Mouse (Mus musculus): ENCODE data around the gene Rtf2. TPM values are rescaled to one million over a fixed set of nuclear protein-coding genes. Genes with fewer than 3 reads are reported as not detected.

Gene Rtf2
- polyA plus RNA-seq, 1 experiment, result 40.9 TPM

- Histone ChIP-seq H3K4me3 (ENCODE audit: insufficient read depth, low read length) (no peak within 1 kb of the TSS), H3K27ac (ENCODE audit: insufficient read depth, low read length) (no peak within 1 kb of the TSS), H3K4me1 (ENCODE audit: control insufficient read depth, insufficient read depth, low read length) (no peaks in the 10 kb centered on the region)
- TF ChIP-seq CTCF (IDR thresholded peaks at IDR 0.05; ENCODE audit: borderline replicate concordance, insufficient read depth, low read length) (no peak), POLR2A (IDR thresholded peaks at IDR 0.05; ENCODE audit: low read depth, low read length) (no peak)
Measured at GRCm38 (mm10) chr2:172458496-172458895, 18.1 kb downstream of the Rtf2 start, which contains the start of gene Gcnt7. Gene Gcnt7, minus strand, starts transcription at chr2:172458596.

DNA sequence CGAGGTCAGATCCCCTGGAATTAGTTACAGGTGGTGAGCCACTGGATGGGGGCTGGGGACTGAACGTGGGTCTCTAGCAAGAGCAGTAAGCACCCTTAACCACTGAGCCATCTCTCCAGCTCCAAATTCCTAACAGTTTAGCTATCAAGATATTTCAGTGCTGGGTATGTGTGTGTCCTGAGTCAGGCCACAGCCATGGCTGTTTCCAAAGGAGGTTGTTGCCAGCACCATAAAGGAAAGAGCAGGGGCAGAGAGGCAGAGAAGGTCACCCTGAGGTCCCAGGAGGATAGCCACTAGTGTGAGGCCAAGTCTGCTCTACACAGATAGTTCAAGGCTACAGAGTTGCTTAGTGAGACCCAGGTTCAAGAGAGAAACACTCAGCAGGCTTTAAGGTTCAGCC lies 20.3 kb downstream of the Rtf2 start:
- no peak overlapping the region for H3K4me3 ChIP-seq (ENCODE audit: insufficient read depth, low read length)
- TF ChIP-seq POLR2A (IDR thresholded peaks at IDR 0.05; ENCODE audit: low read depth, low read length) (no peak), CTCF (IDR thresholded peaks at IDR 0.05; ENCODE audit: borderline replicate concordance, insufficient read depth, low read length) (no peak)
- no peak overlapping the region for H3K27ac ChIP-seq (ENCODE audit: insufficient read depth, low read length)
- H3K4me1 ChIP-seq (ENCODE audit: control insufficient read depth, insufficient read depth, low read length), result no peaks in the 10 kb centered on the region

GRCm38 (mm10) chr2:172462813-172463212 lies 22.5 kb downstream of the Rtf2 start:
- Histone ChIP-seq H3K27ac (ENCODE audit: insufficient read depth, low read length) (no peak overlapping the region), H3K4me3 (ENCODE audit: insufficient read depth, low read length) (no peak overlapping the region), H3K4me1 (ENCODE audit: control insufficient read depth, insufficient read depth, low read length) (0 out of 2 replicates have a peak, but pooled peaks cover under 1% of the 10 kb centered on the region)
- TF ChIP-seq CTCF (IDR thresholded peaks at IDR 0.05; ENCODE audit: borderline replicate concordance, insufficient read depth, low read length), result no peak
- no peak for TF ChIP-seq POLR2A (IDR thresholded peaks at IDR 0.05; ENCODE audit: low read depth, low read length)

DNA sequence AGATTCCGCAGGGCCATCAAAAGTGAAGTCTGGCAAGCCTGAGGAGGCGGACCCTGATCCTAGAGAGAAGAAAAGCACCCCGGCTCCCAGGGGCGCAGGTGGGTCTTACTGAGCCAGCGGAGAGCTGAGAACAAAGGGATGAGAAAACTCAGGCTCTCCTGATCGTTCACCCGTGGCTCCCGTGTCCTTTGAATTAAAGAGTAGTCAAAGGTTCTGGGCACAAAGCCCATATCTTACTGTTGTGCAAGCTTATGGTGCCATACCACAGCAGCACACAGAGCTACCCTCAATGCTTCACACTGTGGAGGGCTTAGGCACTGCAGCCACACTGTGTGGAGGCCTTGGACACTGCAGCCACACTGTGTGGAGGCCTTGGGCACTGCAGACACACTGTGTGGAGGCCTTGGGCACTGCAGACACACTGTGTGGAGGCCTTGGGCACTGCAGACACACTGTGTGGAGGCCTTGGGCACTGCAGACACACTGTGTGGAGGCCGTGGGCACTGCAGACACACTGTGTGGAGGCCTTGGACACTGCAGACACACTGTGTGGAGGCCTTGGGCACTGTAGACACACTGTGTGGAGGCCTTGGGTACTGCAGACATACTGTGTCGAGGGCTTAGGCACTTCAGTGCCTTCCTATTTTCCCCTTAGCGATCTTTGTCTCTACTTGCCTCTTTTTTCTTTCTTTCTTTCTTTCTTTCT lies 26.2 kb downstream of the Rtf2 start:
- no peak overlapping the region for H3K4me3 ChIP-seq (ENCODE audit: insufficient read depth, low read length)
- H3K27ac ChIP-seq (ENCODE audit: insufficient read depth, low read length), result no peak overlapping the region
- TF ChIP-seq CTCF (IDR thresholded peaks at IDR 0.05; ENCODE audit: borderline replicate concordance, insufficient read depth, low read length) (no peak), POLR2A (IDR thresholded peaks at IDR 0.05; ENCODE audit: low read depth, low read length) (no peak)
- 0 out of 2 replicates have a peak, but pooled peaks cover 2% of the 10 kb centered on the region for H3K4me1 ChIP-seq (ENCODE audit: control insufficient read depth, insufficient read depth, low read length)

DNA sequence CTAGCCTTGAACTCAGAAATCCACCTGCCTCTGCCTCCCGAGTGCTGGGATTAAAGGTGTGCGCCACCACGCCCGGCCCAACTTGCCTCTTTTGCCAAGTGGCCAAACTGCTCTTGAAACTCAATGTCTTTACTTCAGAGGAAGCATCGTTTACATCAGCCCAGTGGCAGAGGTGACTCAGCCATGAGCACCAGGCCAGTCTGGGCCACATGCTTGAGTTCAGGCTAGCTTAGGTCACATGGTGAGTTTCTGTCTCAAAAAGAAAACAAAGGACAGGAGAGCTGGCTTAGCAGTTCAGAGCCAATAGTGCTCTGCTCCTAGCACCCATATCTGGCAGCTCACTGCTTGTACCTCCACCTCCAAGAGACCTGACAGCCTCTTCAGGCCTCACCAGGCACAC lies 26.9 kb downstream of the Rtf2 start:
- TF ChIP-seq POLR2A (IDR thresholded peaks at IDR 0.05; ENCODE audit: low read depth, low read length), result no peak
- TF ChIP-seq CTCF (IDR thresholded peaks at IDR 0.05; ENCODE audit: borderline replicate concordance, insufficient read depth, low read length), result no peak
- H3K4me1 ChIP-seq (ENCODE audit: control insufficient read depth, insufficient read depth, low read length), result 0 out of 2 replicates have a peak, but pooled peaks cover 2% of the 10 kb centered on the region
- peak overlapping the region; percentile 8; the same call in 1 of the 2 replicates for H3K27ac ChIP-seq (ENCODE audit: insufficient read depth, low read length)
- H3K4me3 ChIP-seq (ENCODE audit: insufficient read depth, low read length), result no peak overlapping the region

DNA sequence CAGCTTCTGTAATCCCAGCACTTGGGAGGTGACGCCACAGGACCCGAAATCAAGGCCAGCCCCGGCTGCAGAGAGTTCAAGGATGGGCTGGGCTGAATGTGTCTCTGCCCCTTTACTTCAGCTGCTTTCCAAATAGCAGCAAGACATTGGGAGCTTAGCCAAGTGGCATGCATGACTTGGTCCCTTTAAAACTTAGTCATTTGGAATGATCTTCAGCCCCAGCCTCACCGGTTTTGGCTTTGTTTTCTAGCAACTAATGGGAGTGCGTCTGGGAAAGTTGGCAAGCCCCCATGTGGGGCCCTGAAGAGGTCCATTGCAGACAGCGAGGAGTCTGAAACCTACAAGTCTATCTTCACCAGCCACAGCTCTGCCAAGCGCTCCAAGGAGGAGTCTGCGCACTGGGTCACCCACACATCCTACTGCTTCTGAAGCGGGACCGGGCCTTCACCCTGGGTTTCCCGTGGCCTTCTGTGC lies 28.0 kb downstream of the Rtf2 start:
- no peak overlapping the region for H3K27ac ChIP-seq (ENCODE audit: insufficient read depth, low read length)
- TF ChIP-seq POLR2A (IDR thresholded peaks at IDR 0.05; ENCODE audit: low read depth, low read length) (no peak), CTCF (IDR thresholded peaks at IDR 0.05; ENCODE audit: borderline replicate concordance, insufficient read depth, low read length) (no peak)
- H3K4me3 ChIP-seq (ENCODE audit: insufficient read depth, low read length), result no peak overlapping the region

GRCm38 (mm10) chr2:172472318-172472717 lies 32.0 kb downstream of the Rtf2 start, which contains the start of gene Fam209:
Gene Fam209, plus strand, starts transcription at chr2:172472520.
- no peak for TF ChIP-seq POLR2A (IDR thresholded peaks at IDR 0.05; ENCODE audit: low read depth, low read length)
- no peak within 1 kb of the TSS for H3K27ac ChIP-seq (ENCODE audit: insufficient read depth, low read length)
- no peak within 1 kb of the TSS for H3K4me3 ChIP-seq (ENCODE audit: insufficient read depth, low read length)
- 0 out of 2 replicates have a peak, but pooled peaks cover 2% of the 10 kb centered on the region for H3K4me1 ChIP-seq (ENCODE audit: control insufficient read depth, insufficient read depth, low read length)

More for the DNA sequence above, 28.0 kb downstream of the Rtf2 start:
- H3K4me1 ChIP-seq (ENCODE audit: control insufficient read depth, insufficient read depth, low read length), result 0 out of 2 replicates have a peak, but pooled peaks cover 2% of the 10 kb centered on the region

DNA sequence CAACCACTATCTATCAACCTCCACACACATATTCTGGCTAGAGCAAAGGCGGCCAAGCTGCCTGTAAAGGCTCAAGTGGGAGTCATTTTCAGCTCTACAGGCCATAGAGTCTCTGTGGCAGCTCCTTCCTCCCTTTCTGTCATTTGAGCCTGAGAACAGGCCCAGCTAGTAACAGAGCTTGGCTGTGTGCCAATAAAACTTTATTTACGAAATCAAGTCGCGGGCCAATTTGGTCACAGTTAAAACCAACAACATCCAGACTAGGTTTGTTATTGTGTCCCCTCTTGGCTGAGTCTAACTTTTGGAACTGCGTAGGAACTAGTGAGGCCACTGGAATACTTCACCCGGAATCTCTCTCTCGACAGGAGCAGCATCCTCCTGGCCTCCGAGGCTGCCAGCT lies 33.2 kb downstream of the Rtf2 start:
- Histone ChIP-seq H3K4me1 (ENCODE audit: control insufficient read depth, insufficient read depth, low read length) (no peaks in the 10 kb centered on the region), H3K4me3 (ENCODE audit: insufficient read depth, low read length) (no peak overlapping the region), H3K27ac (ENCODE audit: insufficient read depth, low read length) (no peak overlapping the region)
- TF ChIP-seq POLR2A (IDR thresholded peaks at IDR 0.05; ENCODE audit: low read depth, low read length) (no peak), CTCF (IDR thresholded peaks at IDR 0.05; ENCODE audit: borderline replicate concordance, insufficient read depth, low read length) (no peak)

- TF ChIP-seq POLR2A (IDR thresholded peaks at IDR 0.05; ENCODE audit: low read depth, low read length) (no peak), CTCF (IDR thresholded peaks at IDR 0.05; ENCODE audit: borderline replicate concordance, insufficient read depth, low read length) (0 out of 2 replicates have a peak, but pooled peaks have one; percentile 33)
- no peak overlapping the region for H3K4me3 ChIP-seq (ENCODE audit: insufficient read depth, low read length)
- no peak overlapping the region for H3K27ac ChIP-seq (ENCODE audit: insufficient read depth, low read length)
- H3K4me1 ChIP-seq (ENCODE audit: control insufficient read depth, insufficient read depth, low read length), result no peaks in the 10 kb centered on the region
Measured at GRCm38 (mm10) chr2:172474970-172475369, 34.6 kb downstream of the Rtf2 start.

DNA sequence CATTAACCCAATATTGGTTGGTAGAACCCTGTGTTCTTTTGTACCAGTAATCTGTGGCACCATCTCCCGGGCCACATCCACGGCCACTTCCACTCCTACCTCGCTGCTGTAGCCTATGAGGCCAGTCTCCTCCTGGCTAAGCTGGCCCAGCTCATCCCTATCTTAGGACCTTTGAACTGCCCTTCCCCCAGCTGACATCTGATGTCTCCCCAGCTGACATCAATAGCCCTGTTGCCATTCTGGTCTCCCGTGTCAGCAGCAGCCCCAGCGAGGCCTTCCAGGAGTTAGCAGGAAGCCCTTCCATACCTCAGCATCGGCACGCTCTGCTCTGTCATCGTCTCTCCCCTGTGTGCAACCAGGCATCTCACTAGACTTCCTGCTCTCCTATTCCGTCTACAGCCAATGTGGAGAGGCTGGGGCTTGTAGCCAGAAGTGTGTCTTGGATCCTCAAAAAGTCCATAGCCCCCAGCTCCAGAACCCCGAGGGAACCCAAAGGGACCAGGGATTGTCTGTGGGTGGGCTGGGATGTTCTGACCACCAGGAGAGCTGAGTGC lies 36.4 kb downstream of the Rtf2 start:
- H3K4me3 ChIP-seq (ENCODE audit: insufficient read depth, low read length), result no peak overlapping the region
- H3K27ac ChIP-seq (ENCODE audit: insufficient read depth, low read length), result no peak overlapping the region
- no peak for TF ChIP-seq POLR2A (IDR thresholded peaks at IDR 0.05; ENCODE audit: low read depth, low read length)
- TF ChIP-seq CTCF (IDR thresholded peaks at IDR 0.05; ENCODE audit: borderline replicate concordance, insufficient read depth, low read length), result no peak
- no peaks in the 10 kb centered on the region for H3K4me1 ChIP-seq (ENCODE audit: control insufficient read depth, insufficient read depth, low read length)

Data from embryonic fibroblast, embryonic 13.5 days (primary cell).